Mouse (Mus musculus) embryo, embryonic 11 days (tissue): ENCODE measurements around the gene Sec24c.

Experiments
- DNase-seq: peaks from one replicate; pipeline ENCODE4 v3.0.0-alpha.2; 2015

The Sec24c gene

GRCm38 (mm10) chr14:20737306-20737705 lies 63.2 kb downstream of the Sec24c start:
- peak; percentile 58 for DNase-seq

DNA sequence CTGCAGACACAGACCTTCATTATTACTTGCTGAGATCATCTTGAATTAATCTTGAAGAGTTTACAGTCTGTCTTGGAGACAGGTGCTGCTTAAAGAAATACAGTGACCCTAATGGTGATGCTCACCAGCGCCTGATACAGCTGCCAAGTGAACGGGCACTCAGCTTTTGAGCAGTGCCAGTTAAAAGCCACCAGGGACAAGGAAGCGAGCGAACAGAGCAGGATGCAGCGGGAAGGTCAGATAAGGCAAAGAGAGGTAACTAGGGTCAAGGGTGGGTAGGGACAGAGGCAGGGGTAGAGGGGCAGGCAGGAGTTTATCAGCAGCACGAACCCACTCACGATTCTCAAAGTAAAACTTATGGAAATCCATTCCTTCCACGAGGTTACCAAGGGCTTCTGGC lies 64.4 kb downstream of the Sec24c start:
- no peak for DNase-seq

GRCm38 (mm10) chr14:20741301-20741700 lies 67.2 kb downstream of the Sec24c start:
- no peak for DNase-seq

DNA sequence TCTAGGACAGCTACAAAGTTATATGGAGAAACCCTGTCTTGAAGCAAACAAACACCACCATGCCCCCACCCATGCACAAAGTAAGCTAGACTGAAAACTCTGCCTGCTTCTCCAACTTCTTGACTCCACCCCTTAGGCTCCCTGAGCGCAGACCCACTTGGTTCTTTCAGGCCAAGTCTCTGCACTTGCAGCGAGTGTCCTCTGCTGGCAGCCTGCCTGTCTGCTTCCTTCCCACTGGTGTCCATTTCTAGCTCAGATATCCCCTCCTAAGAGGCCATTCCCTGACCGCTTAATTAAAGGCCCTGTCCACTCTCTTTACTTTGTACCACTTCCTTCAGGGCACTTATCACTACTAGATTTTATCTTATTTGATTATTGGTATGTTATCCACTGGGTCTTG lies 69.5 kb downstream of the Sec24c start:
- no peak for DNase-seq
